8 mouse cellular contexts compared by ENCODE assay signal in genomic region chr3:57574885-57575659, GRCm38 (mm10). TPM values are rescaled to one million over a fixed set of nuclear protein-coding genes. Genes with fewer than 3 reads are reported as not detected.
DNase-seq lines count a peak whose midpoint lies in the region; ATAC-seq and TF ChIP-seq lines count a peak whose summit lies in the region.

No protein-coding gene starts in this region.

- H3K27ac ChIP-seq in ES-E14 (ENCODE audit: insufficient read depth, low read depth, low read length, poor library complexity, severe bottlenecking), result peak overlapping the region; percentile 55; the same call in 1 of the 2 replicates
- H3K27ac ChIP-seq in bone marrow macrophage, adult 2 months (ENCODE audit: insufficient read depth, low read depth, low read length), result no peak overlapping the region

- peak overlapping the region; percentile 90 for H3K9ac ChIP-seq in ES-E14 (ENCODE audit: insufficient read depth, low read depth, low read length, poor library complexity, severe bottlenecking)

- no peak for TF ChIP-seq CTCF in bone marrow macrophage, adult 2 months (IDR thresholded peaks at IDR 0.05; ENCODE audit: low read depth, low read length)

- H3K4me3 ChIP-seq in ES-E14 (ENCODE audit: insufficient read depth in 1 of 2, low read depth in 1 of 2, low read length in 2 of 2, poor library complexity in 1 of 2, severe bottlenecking in 1 of 2), result peak overlapping the region; percentile 76 to 86
- H3K4me3 ChIP-seq in bone marrow macrophage, adult 2 months (ENCODE audit: insufficient read depth, low read length), result peak overlapping the region; percentile 44

- no peak for TF ChIP-seq POLR2A in bone marrow macrophage, adult 2 months (IDR thresholded peaks at IDR 0.05; ENCODE audit: borderline replicate concordance, low read depth, low read length)

- ATAC-seq in erythroid progenitor cell, adult 5-6 weeks (replicated peaks; ENCODE audit: low FRiP score, poor library complexity, severe bottlenecking), result no peak

- in situ Hi-C loops in ES-E14 (cut with MboI; ENCODE audit: low sequenced_read_pairs in 2 of 2, unreplicated experiment in 2 of 2), result no loop called here

- peaks cover 2 to 4% of the 10 kb centered on the region in 2 experiments; a peak in 2 of 4 replicates for H3K4me1 ChIP-seq in ES-E14 (ENCODE audit: control insufficient read depth in 2 of 2, insufficient read depth in 2 of 2, low read length in 2 of 2, poor library complexity in 1 of 2)
- H3K4me1 ChIP-seq in bone marrow macrophage, adult 2 months (ENCODE audit: control insufficient read depth, insufficient read depth, low read length), result no peaks in the 10 kb centered on the region

- DNase-seq in ES-E14 (ENCODE audit: low read depth, low spot score), result no peak
- peak; percentile 26 for DNase-seq in forelimb bud, embryonic 11.5 days (ENCODE audit: low read depth, low spot score)
- peak; percentile 61 for DNase-seq in heart, postnatal 4 days
- DNase-seq in layer of hippocampus, postnatal 25 days (ENCODE audit: extremely low spot score in 1 of 2, low spot score in 1 of 2), result peak; percentile 22 to 29
- DNase-seq in lung, postnatal 14 days, result peak; percentile 62
- peak; percentile 26 to 35 for DNase-seq in right cerebral cortex, adult 2 months (ENCODE audit: low spot score in 2 of 2)

- H3K36me3 ChIP-seq in ES-E14 (ENCODE audit: control insufficient read depth, insufficient read depth, low read length, poor library complexity, severe bottlenecking), result peaks cover 4% of the 10 kb centered on the region; the same call in 1 of the 2 replicates

- no peaks in the 10 kb centered on the region for H3K9me3 ChIP-seq in ES-E14 (ENCODE audit: control insufficient read depth, insufficient read depth, low read depth, low read length)

TF ChIP-seq in ES-E14, 5 proteins besides CTCF, POLR2A, EP300 and RAD21:
- no peak for TF ChIP-seq ZC3H11A (IDR thresholded peaks at IDR 0.05; ENCODE audit: borderline replicate concordance, low read depth, low read length)
- TF ChIP-seq ZNF384 (IDR thresholded peaks at IDR 0.05; ENCODE audit: low read depth, low read length), result no peak
- no peak for TF ChIP-seq CHD2 (IDR thresholded peaks at IDR 0.05; ENCODE audit: low read depth, low read length)
- no peak; the same call in 1 of the 2 replicates for TF ChIP-seq HCFC1 (IDR thresholded peaks at IDR 0.05; ENCODE audit: borderline replicate concordance, insufficient read depth, low read length)
- TF ChIP-seq MAFK (IDR thresholded peaks at IDR 0.05; ENCODE audit: insufficient read depth, low read depth, low read length), result no peak

RNA-seq across cellular contexts. Expression of gene Wwtr1, which starts 0.6 kb away (rescaled TPM):
- total RNA-seq in ES-E14 (2012; rRNA removed), result 12.6 and 20.0 TPM in 2 replicates
- polyA plus RNA-seq in bone marrow macrophage, adult 2 months (2012; ENCODE audit: insufficient read depth, insufficient read length, missing spikeins), result 0.16 and 0.17 TPM in 2 replicates
- total RNA-seq in heart, postnatal 4 days (2021), result 10 to 100 TPM; 78.5 to 83.2 TPM
- 10 to 100 TPM; 14.4 to 14.7 TPM for total RNA-seq in layer of hippocampus, postnatal 25 days (2021)
- total RNA-seq in erythroid progenitor cell, adult 5-6 weeks (2015; ENCODE audit: low replicate concordance), result not detected in 2 replicates
- 0.26 TPM in 1 of 2 replicates, not detected in the other for total RNA-seq in erythroid progenitor cell, adult 5-6 weeks (2017; ENCODE audit: low replicate concordance)

Comparison
In these comparisons a context has a peak if more than half of its experiments do, and no peak if none do; other contexts are left out.
1. RNA of gene Wwtr1, which starts 0.6 kb away (total RNA-seq): 78.5 to 83.2 TPM in heart, postnatal 4 days, 12.6 to 20.0 TPM in ES-E14 and 14.4 to 14.7 TPM in layer of hippocampus, postnatal 25 days; 0.26 TPM in erythroid progenitor cell, adult 5-6 weeks; every median in the first group is over 10 times any median in the second.